In genomic region chr10:42108294-42109014, GRCm38 (mm10) we compare ENCODE assay signal across 13 mouse cellular contexts.
DNase-seq lines count a peak whose midpoint lies in the region; ATAC-seq and TF ChIP-seq lines count a peak whose summit lies in the region.
"Had no signal": no experiment of that assay in that cellular context is flagged by ENCODE, and none has a peak within 500 bp of the region (broad histone marks: within the 10 kb centered on the region; RNA-seq: fewer than 3 reads in every experiment).

No protein-coding gene starts in this region.

- ATAC-seq in heart, embryonic 13.5 days (ENCODE audit: extremely low read depth, insufficient number of reproducible peaks, low FRiP score, low TSS enrichment): no peak
- ATAC-seq in kidney, postnatal 0 days (replicated peaks; ENCODE audit: low FRiP score, low read depth): peak; percentile 76; the same call in 1 of the 2 replicates
- no peak for ATAC-seq in erythroid progenitor cell, adult 5-6 weeks (replicated peaks; ENCODE audit: low FRiP score, poor library complexity, severe bottlenecking)
- ATAC-seq in midbrain, embryonic 16.5 days: no peak
- ATAC-seq: CD4-positive, CD25-positive, alpha-beta regulatory T cell, adult 4 months had no signal

- H3K27ac ChIP-seq in heart, embryonic 13.5 days (replicated peaks): peak overlapping the region; percentile 20; the same call in 1 of the 2 replicates
- H3K27ac ChIP-seq in kidney, postnatal 0 days: no peak overlapping the region; the same call in 1 of the 2 replicates
- H3K27ac ChIP-seq in midbrain, embryonic 16.5 days (ENCODE audit: low read length): no peak overlapping the region
- H3K27ac ChIP-seq: embryonic facial prominence, embryonic 13.5 days; liver, embryonic 13.5 days had no signal

- peaks cover 24% of the 10 kb centered on the region for H3K4me1 ChIP-seq in heart, embryonic 13.5 days
- no peaks in the 10 kb centered on the region for H3K4me1 ChIP-seq in kidney, postnatal 0 days (replicated peaks; ENCODE audit: insufficient read depth, low read length)
- no peaks in the 10 kb centered on the region for H3K4me1 ChIP-seq in midbrain, embryonic 16.5 days (ENCODE audit: control insufficient read depth, insufficient read depth, low read length)
- H3K4me1 ChIP-seq: embryonic facial prominence, embryonic 13.5 days; liver, embryonic 13.5 days had no signal

- intact Hi-C loops in heart, postnatal 25 days (cut with DNase I): no loop called here

- no peaks in the 10 kb centered on the region for H3K36me3 ChIP-seq in heart, embryonic 13.5 days
- no peaks in the 10 kb centered on the region for H3K36me3 ChIP-seq in kidney, postnatal 0 days (ENCODE audit: insufficient read depth, low read length)
- no peaks in the 10 kb centered on the region for H3K36me3 ChIP-seq in midbrain, embryonic 16.5 days (ENCODE audit: control insufficient read depth, insufficient read depth, low read length)
- H3K36me3 ChIP-seq: embryonic facial prominence, embryonic 13.5 days; liver, embryonic 13.5 days had no signal

- DNase-seq in heart, postnatal 25 days (ENCODE audit: low spot score): no peak
- DNase-seq in adrenal gland, adult 8-10 months: peak; percentile 36
- peak; percentile 53 for DNase-seq in forelimb bud, embryonic 11.5 days (ENCODE audit: low read depth, low spot score)
- DNase-seq in kidney, postnatal 0 days (ENCODE audit: low spot score): peak; percentile 71
- DNase-seq in left cerebral cortex, adult 8-10 months (ENCODE audit: low spot score in 2 of 2): no peak
- DNase-seq: layer of hippocampus, postnatal 36 days; liver, embryonic 13.5 days; thymus, adult 2 months had no signal

- TF ChIP-seq CTCF in kidney, postnatal 0 days (IDR thresholded peaks at IDR 0.05; ENCODE audit: low read depth): no peak

- H3K9ac ChIP-seq in heart, embryonic 13.5 days: no peak overlapping the region
- H3K9ac ChIP-seq in kidney, postnatal 0 days (ENCODE audit: low read depth, low read length): no peak overlapping the region
- no peak overlapping the region for H3K9ac ChIP-seq in midbrain, embryonic 16.5 days (ENCODE audit: low read depth, low read length)
- H3K9ac ChIP-seq: embryonic facial prominence, embryonic 13.5 days; liver, embryonic 13.5 days had no signal

- WGBS in heart, embryonic 13.5 days: 47% methylated on average over 8 of the region's 8 CpGs
- WGBS in kidney, postnatal 0 days: 37% methylated on average over 8 of the region's 8 CpGs
- WGBS in midbrain, embryonic 16.5 days: 47% methylated on average over 8 of the region's 8 CpGs

- H3K4me2 ChIP-seq in heart, embryonic 13.5 days: no peak overlapping the region
- no peak overlapping the region for H3K4me2 ChIP-seq in kidney, postnatal 0 days (ENCODE audit: low read length)
- no peak overlapping the region for H3K4me2 ChIP-seq in midbrain, embryonic 16.5 days (ENCODE audit: low read length)
- H3K4me2 ChIP-seq: embryonic facial prominence, embryonic 13.5 days; liver, embryonic 13.5 days had no signal

- no peaks in the 10 kb centered on the region for H3K27me3 ChIP-seq in heart, embryonic 13.5 days (replicated peaks)
- H3K27me3 ChIP-seq in kidney, postnatal 0 days (ENCODE audit: insufficient read depth, low read length): no peaks in the 10 kb centered on the region
- no peaks in the 10 kb centered on the region; the same call in 1 of the 2 replicates for H3K27me3 ChIP-seq in midbrain, embryonic 16.5 days (ENCODE audit: control insufficient read depth, insufficient read depth, low read depth, low read length)
- H3K27me3 ChIP-seq: embryonic facial prominence, embryonic 13.5 days; liver, embryonic 13.5 days had no signal

- peaks cover 6% of the 10 kb centered on the region; the same call in 1 of the 2 replicates for H3K9me3 ChIP-seq in heart, embryonic 13.5 days
- H3K9me3 ChIP-seq in kidney, postnatal 0 days (replicated peaks; ENCODE audit: low read length): 0 out of 2 replicates have a peak, but pooled peaks cover 4% of the 10 kb centered on the region
- H3K9me3 ChIP-seq in midbrain, embryonic 16.5 days (replicated peaks; ENCODE audit: control insufficient read depth, low read length, poor library complexity, severe bottlenecking): peaks cover 2% of the 10 kb centered on the region
- H3K9me3 ChIP-seq: liver, embryonic 13.5 days had no signal

- no peak overlapping the region for H3K4me3 ChIP-seq in heart, embryonic 13.5 days
- no peak overlapping the region for H3K4me3 ChIP-seq in kidney, postnatal 0 days (replicated peaks; ENCODE audit: low read depth, low read length)
- no peak overlapping the region for H3K4me3 ChIP-seq in midbrain, embryonic 16.5 days (ENCODE audit: low read depth, low read length)
- H3K4me3 ChIP-seq: embryonic facial prominence, embryonic 13.5 days; liver, embryonic 13.5 days had no signal

Comparison
In these comparisons a context has a peak if more than half of its experiments do, and no peak if none do; other contexts are left out.
1. DNase-seq: peak in adrenal gland, adult 8-10 months (single experiment), forelimb bud, embryonic 11.5 days (single experiment) and kidney, postnatal 0 days (single experiment); none in heart, postnatal 25 days (single experiment) and left cerebral cortex, adult 8-10 months (0 of 2).